Mouse (Mus musculus) forebrain, embryonic 11.5 days (tissue): ENCODE results near the gene Gp1bb. TPM values are rescaled to one million over a fixed set of nuclear protein-coding genes. Genes with fewer than 3 reads are reported as not detected.
A peak's percentile ranks its signal among the peaks of the same experiment; 100 is the strongest.

Experiments
- ATAC-seq: fragments of 200-750 bp; cut with Nextera tagmentation; replicated peaks from 2 replicates; pipeline ENCODE4 v1.8.0; 2017; ENCODE audit warnings: moderate TSS enrichment; ENCODE audit not compliant: low FRiP score
- DNase-seq: peaks from one replicate; pipeline ENCODE4 v3.0.0-alpha.2; 2017; ENCODE audit warnings: low spot score
- H3K27ac ChIP-seq: fragments of 300-500 bp; sonication (generic); 2 replicates; pipeline ENCODE4 v1.5.1; 2014; ENCODE audit warnings: low read depth, low read length
- H3K27me3 ChIP-seq: fragments of 300-500 bp; sonication (generic); 2 replicates; pipeline ENCODE4 v1.6.1; 2014; ENCODE audit warnings: mild to moderate bottlenecking, low read length, mixed read lengths; ENCODE audit not compliant: control insufficient read depth, insufficient read depth
- H3K36me3 ChIP-seq: fragments of 300-500 bp; sonication (generic); 2 replicates; pipeline ENCODE4 v1.6.1; 2014; ENCODE audit warnings: mild to moderate bottlenecking, low read length, moderate library complexity, mixed read lengths; ENCODE audit not compliant: control insufficient read depth, insufficient read depth
- H3K4me1 ChIP-seq: fragments of 300-500 bp; sonication (generic); replicated peaks from 2 replicates; pipeline ENCODE4 v1.6.1; 2014; ENCODE audit warnings: low read length, mixed read lengths; ENCODE audit not compliant: control insufficient read depth, insufficient read depth
- H3K4me2 ChIP-seq: fragments of 300-500 bp; sonication (generic); 2 replicates; pipeline ENCODE4 v1.6.1; 2014; ENCODE audit warnings: low read depth, mild to moderate bottlenecking, low read length, moderate library complexity, mixed read lengths; ENCODE audit not compliant: severe bottlenecking
- H3K4me3 ChIP-seq: fragments of 300-500 bp; sonication (generic); 2 replicates; pipeline ENCODE4 v1.5.1; 2014; ENCODE audit warnings: low read depth, low read length
- H3K9ac ChIP-seq: fragments of 300-500 bp; sonication (generic); 2 replicates; pipeline ENCODE4 v1.6.1; 2014; ENCODE audit warnings: low read length
- H3K9me3 ChIP-seq: fragments of 300-500 bp; sonication (generic); 2 replicates; pipeline ENCODE4 v1.6.1; 2016; ENCODE audit warnings: low read length, mixed read lengths; ENCODE audit not compliant: control insufficient read depth
- WGBS: fragments of 180-500 bp; shearing (Covaris S2); extraction: QIAGEN DNeasy Blood & Tissue Kit; methylation state at CpG from one replicate; pipeline ENCODE4 v1.1.7; 2014; 5-methylcytosine and 5-hydroxymethylcytosine counted together
- polyA plus RNA-seq: library from polyadenylated mRNA; unstranded; fragments of >200 nt; fragmentation: Nextera tagmentation; extraction: Ambion mirVana; gene quantifications from 2 replicates; pipeline ENCODE4 v1.2.1, GENCODE M21; 2014

Gp1bb gene
- polyA plus RNA-seq: 5.3 and 6.0 TPM in 2 replicates

DNA sequence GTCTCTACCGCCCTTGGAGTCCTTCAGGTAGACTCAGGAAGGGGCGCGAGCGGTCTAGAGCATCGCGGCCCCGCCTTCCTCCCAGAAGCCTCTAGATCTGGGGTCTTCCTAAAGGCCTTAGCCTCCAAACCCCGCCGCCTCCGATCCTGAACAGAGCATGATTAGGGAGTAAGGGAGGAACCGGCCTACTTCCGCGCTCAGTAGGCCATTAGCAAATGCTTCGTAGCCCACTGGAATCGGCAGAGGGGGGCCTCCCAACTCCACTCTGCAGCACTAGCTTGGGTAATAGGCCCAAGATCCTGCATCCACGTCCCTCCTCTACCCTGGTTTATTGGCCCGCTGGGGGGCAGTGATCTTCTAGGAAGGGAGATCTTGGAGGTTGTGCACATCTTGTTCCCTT, at the start of gene Gp1bb:
Gp1bb (minus strand) TSS at position 385 of the 400 bp plus-strand sequence.
- H3K27ac ChIP-seq: no peak within 1 kb of the TSS
- no peaks in the 10 kb centered on the region for H3K9me3 ChIP-seq
- no peak for ATAC-seq
- H3K4me3 ChIP-seq: peak within 1 kb of the TSS; percentile 37
- no peaks in the 10 kb centered on the region; the same call in 1 of the 2 replicates for H3K36me3 ChIP-seq
- no peak within 1 kb of the TSS for H3K9ac ChIP-seq
- WGBS: 2% methylated on average over 17 of the region's 17 CpGs
- peak within 1 kb of the TSS; percentile 70 for H3K4me2 ChIP-seq
- H3K27me3 ChIP-seq: peaks cover 88% of the 10 kb centered on the region
- peak; percentile 61 for DNase-seq
- peaks cover 20% of the 10 kb centered on the region for H3K4me1 ChIP-seq

DNA sequence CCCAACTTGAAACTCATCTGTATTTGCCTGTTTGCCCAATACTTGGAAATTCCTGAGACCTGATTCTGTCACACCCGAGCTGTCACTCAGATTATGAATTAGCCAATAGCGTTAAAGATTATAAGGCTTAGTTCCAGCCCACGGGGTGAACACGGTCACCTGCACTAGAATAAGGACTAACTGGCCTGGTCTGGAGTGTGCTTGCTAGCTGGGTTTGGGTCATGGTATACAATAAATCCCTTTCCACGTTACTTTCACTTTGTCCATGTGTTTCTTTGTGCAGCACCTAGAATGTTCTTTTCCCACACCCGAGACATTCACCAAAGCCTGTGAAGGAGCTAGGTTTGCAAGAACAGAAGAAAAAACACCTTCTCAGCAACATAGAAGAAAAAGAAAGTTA, 47.7 kb upstream of the Gp1bb start:
- Histone ChIP-seq H3K9ac (no peak overlapping the region), H3K36me3 (no peaks in the 10 kb centered on the region), H3K4me1 (no peaks in the 10 kb centered on the region), H3K9me3 (no peaks in the 10 kb centered on the region), H3K27ac (no peak overlapping the region), H3K4me3 (no peak overlapping the region), H3K4me2 (no peak overlapping the region), H3K27me3 (no peaks in the 10 kb centered on the region)
- ATAC-seq (no peak), DNase-seq (no peak)
- WGBS: 71% methylated on average over 6 of the region's 6 CpGs

DNA sequence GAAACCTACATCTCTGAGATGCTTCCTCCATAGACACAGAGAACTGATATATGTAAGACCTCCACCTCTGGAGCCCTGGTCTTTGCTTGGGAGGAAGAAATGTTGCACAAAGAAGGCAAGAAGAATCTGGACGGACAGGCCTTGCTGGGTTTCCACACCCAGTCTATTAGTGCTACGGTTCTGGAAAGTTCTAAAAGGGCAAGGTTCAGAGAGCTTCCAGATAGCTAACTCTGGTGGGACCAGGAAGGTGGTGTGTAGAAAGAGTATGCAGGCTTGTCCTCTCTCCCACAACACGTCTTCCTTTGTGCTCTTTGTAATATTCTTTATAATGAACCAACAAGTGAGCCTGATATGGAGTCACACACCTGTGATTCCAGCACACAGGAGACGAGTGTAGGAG, 36.4 kb upstream of the Gp1bb start:
- 79% methylated on average over 4 of the region's 4 CpGs for WGBS
- H3K36me3 ChIP-seq: no peaks in the 10 kb centered on the region
- no peak overlapping the region for H3K4me3 ChIP-seq
- no peaks in the 10 kb centered on the region for H3K4me1 ChIP-seq
- DNase-seq (no peak), ATAC-seq (no peak)
- no peak overlapping the region for H3K4me2 ChIP-seq
- H3K27me3 ChIP-seq: no peaks in the 10 kb centered on the region
- H3K9ac ChIP-seq: no peak overlapping the region
- no peak overlapping the region for H3K27ac ChIP-seq
- no peaks in the 10 kb centered on the region for H3K9me3 ChIP-seq

DNA sequence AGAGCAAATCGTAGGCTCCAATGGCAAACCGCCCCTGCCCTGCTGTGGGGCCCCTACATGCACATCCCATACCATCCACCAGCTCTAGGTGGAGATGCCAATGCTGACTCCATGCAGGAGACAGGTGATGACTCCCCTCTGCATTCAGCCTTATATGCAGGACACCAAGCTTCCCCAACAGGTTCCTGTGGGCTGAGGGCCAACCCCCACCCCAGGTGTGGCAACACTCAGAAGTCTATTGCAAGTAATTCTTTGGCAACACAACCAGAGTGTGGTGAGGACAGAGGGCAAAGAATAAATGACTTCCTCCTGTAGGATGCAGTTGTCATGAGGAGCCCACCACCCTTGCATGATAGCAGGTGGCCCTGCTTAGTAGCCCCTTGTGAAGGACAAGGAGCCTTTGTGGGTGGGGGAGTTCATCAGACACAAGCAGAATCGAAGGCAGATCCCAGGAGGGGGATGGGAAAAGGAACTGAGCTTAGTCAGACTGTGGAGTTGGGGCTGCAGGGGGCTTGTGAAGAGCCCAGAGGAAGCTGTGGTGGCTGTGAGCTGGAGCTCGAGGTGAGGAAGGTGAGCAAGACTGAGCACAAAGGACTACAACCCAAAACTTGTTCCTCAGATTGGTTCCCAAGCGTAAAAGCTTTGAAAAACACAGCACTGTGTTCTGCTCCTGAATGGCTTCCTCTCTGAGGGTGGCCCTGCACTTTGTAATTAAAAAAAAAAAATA, 33.3 kb upstream of the Gp1bb start:
- Histone ChIP-seq H3K4me1 (no peaks in the 10 kb centered on the region), H3K36me3 (no peaks in the 10 kb centered on the region), H3K4me2 (no peak overlapping the region), H3K4me3 (no peak overlapping the region), H3K27me3 (no peaks in the 10 kb centered on the region), H3K27ac (no peak overlapping the region), H3K9ac (no peak overlapping the region), H3K9me3 (no peaks in the 10 kb centered on the region)
- DNase-seq (no peak), ATAC-seq (no peak)
- WGBS: 69% methylated on average over 5 of the region's 5 CpGs

DNA sequence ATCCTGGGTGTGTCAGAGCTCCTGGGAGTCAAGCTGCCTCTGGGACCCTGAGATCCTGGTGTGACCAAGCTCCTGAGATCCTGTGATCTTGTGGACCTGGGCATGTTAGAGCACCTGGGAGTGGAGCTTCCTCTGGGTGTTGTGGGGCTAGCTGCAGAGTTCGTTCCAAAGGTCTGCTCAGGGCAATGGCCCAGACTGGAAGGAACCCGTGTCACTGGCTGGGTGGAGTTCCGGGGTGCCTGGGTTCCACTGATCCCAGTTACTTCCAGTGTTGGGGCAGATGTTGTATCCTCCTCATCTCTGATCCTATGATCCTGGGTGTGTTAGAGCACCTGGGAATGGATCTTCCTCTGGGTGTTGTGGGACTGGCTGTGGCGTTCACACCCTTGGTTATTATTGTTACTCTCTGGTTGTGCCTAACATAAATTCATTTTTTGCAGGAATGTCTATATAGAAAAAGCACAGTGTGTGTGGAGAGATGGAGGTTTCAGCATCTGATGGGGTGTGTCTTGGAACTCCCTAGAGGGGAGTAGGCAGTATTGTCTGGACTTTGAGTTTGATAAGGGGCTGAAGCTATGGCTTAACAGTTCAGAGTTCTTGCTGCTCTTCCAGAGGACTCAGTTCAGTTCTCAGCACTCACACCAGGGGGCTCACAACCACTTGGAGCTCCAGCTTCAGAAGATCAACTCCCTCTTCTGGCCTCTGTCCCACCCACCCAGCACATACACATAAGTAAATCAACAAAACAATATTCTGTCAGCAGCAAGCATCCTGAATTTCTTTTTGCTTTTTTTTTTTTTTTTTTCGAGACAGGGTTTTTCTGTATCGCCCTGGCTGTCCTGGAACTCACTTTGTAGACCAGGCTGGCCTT, 31.3 kb upstream of the Gp1bb start:
- H3K4me3 ChIP-seq: no peak overlapping the region
- H3K27ac ChIP-seq: no peak overlapping the region
- no peaks in the 10 kb centered on the region for H3K9me3 ChIP-seq
- no peak overlapping the region for H3K9ac ChIP-seq
- H3K36me3 ChIP-seq: no peaks in the 10 kb centered on the region
- no peak for DNase-seq
- no peaks in the 10 kb centered on the region for H3K4me1 ChIP-seq
- no peak for ATAC-seq
- H3K27me3 ChIP-seq: no peaks in the 10 kb centered on the region
- 82% methylated on average over 6 of the region's 6 CpGs for WGBS
- no peak overlapping the region for H3K4me2 ChIP-seq

DNA sequence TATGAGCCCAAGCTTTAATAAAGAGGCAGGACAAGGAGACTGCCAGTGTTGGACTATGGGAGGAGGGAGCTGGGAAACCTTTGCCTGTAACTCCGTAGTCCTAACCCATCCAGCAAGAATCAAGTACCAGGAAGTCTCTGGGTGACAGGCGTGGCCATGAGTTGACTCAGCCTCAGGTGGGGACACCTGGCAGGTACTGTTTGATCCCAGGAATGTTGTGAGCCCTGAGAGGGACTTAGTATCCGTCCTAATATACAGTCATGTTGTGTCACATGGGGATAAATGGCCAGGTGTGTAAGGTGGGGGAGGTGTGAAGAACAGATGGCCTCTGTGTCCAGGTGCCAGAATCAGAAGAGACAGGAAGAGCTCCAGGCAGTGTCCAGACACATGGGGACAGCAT, 26.9 kb upstream of the Gp1bb start:
- no peaks in the 10 kb centered on the region for H3K36me3 ChIP-seq

DNA sequence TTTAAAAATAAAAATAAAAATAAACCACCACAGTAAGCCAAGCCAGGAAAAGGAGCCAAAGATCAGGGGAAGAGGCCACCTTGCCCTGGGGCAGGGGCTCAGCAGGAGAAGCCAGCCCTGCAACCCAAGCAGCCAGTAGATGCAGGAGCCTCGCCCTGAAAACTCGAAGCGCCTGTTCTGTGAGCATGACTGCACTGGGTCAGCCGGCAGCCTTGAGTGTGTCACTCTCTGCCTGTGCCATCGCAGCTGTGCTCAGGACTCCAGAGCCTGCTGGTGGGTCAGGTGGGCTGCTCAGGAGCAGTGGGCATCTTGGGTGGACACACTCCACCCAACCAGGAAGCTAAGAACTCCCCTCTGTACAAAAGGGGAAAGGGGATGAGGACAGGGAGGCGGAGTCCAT, 23.1 kb upstream of the Gp1bb start:
- Histone ChIP-seq H3K4me3 (no peak overlapping the region), H3K9me3 (no peaks in the 10 kb centered on the region), H3K9ac (no peak overlapping the region), H3K4me2 (no peak overlapping the region), H3K36me3 (no peaks in the 10 kb centered on the region), H3K27me3 (no peaks in the 10 kb centered on the region), H3K27ac (no peak overlapping the region), H3K4me1 (no peaks in the 10 kb centered on the region)
- WGBS: 82% methylated on average over 6 of the region's 6 CpGs
- DNase-seq: no peak
- no peak for ATAC-seq

More for the DNA sequence above, 26.9 kb upstream of the Gp1bb start:
- 65% methylated on average over 3 of the region's 3 CpGs for WGBS
- H3K27me3 ChIP-seq: no peaks in the 10 kb centered on the region
- H3K4me2 ChIP-seq: no peak overlapping the region
- DNase-seq (no peak), ATAC-seq (no peak)
- H3K9me3 ChIP-seq: no peaks in the 10 kb centered on the region
- no peak overlapping the region for H3K9ac ChIP-seq
- H3K4me3 ChIP-seq: no peak overlapping the region
- H3K27ac ChIP-seq: no peak overlapping the region
- no peaks in the 10 kb centered on the region for H3K4me1 ChIP-seq

DNA sequence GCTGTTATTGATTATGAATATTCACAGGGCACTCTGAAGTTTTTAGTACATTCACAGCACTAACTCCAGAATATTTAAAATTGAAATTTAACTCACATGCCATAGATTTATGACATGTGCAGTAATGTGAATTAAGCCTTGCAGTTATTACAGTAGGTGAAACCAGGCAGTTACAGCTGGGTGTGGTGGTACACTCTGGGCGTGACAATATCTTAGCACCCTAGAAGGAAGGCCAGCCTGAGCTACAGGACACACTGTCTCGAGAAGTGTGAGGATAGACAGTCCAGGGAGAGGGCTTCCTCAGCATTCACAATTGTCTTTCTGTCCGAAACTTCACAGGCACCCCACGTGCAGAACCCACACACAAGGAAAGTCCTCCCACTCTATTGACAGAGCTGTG, 22.3 kb upstream of the Gp1bb start:
- no peak overlapping the region for H3K9ac ChIP-seq
- no peak overlapping the region for H3K27ac ChIP-seq
- no peaks in the 10 kb centered on the region for H3K36me3 ChIP-seq
- no peak for DNase-seq
- no peaks in the 10 kb centered on the region for H3K4me1 ChIP-seq
- ATAC-seq: no peak
- no peaks in the 10 kb centered on the region for H3K9me3 ChIP-seq
- H3K4me2 ChIP-seq: no peak overlapping the region
- H3K4me3 ChIP-seq: no peak overlapping the region
- WGBS: 71% methylated on average over 4 of the region's 4 CpGs
- H3K27me3 ChIP-seq: no peaks in the 10 kb centered on the region
